ENCODE assay signal across 8 mouse cellular contexts in the genomic region with DNA sequence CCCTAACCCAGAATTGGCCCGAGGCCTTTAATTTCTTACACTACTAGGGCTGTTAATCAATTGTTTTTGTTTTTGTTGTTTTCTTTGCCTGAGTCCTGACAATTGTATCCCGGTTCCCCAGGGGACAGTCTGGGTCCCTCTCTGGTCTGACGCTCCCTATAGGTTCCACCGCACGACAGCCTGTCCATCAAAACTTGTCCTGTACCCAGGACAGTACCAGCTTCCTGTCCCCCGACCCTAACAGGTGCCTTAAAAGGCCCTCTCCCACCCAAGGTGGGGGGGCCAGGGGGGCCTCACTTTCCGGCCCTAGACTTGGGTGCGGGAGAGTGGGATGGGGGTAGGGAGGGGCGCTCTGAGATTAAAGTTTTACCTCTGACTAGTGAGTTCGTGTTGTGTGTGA. TPM values are rescaled to one million over a fixed set of nuclear protein-coding genes. Genes with fewer than 3 reads are reported as not detected.
A peak's percentile ranks its signal among the peaks of the same experiment; 100 is the strongest.
DNase-seq lines count a peak whose midpoint lies in the region; ATAC-seq and TF ChIP-seq lines count a peak whose summit lies in the region.

No protein-coding gene starts in this region.

- no peak for ATAC-seq in kidney, embryonic 16.5 days (ENCODE audit: low FRiP score, low TSS enrichment)
- no peak for ATAC-seq in hindbrain, embryonic 16.5 days
- no peak for ATAC-seq in midbrain, postnatal 0 days (ENCODE audit: low FRiP score)
- no peak for ATAC-seq in frontal cortex, adult (ENCODE audit: low TSS enrichment)
- ATAC-seq in monocyte, adult 5-6 weeks (replicated peaks; ENCODE audit: insufficient number of reproducible peaks, low FRiP score, low TSS enrichment, poor library complexity, severe bottlenecking), result no peak

- 26% methylated on average over 10 of the region's 10 CpGs for WGBS in kidney, embryonic 16.5 days
- 50% methylated on average over 10 of the region's 10 CpGs for WGBS in embryonic facial prominence, embryonic 10.5 days
- 34% methylated on average over 10 of the region's 10 CpGs for WGBS in hindbrain, embryonic 16.5 days
- WGBS in midbrain, postnatal 0 days, result 35% methylated on average over 10 of the region's 10 CpGs

- peak overlapping the region; percentile 60 for H3K4me3 ChIP-seq in kidney, embryonic 16.5 days (ENCODE audit: low read length)
- peak overlapping the region; percentile 62 for H3K4me3 ChIP-seq in embryonic facial prominence, embryonic 10.5 days
- peak overlapping the region; percentile 40 for H3K4me3 ChIP-seq in hindbrain, embryonic 16.5 days (ENCODE audit: low read length)
- peak overlapping the region; percentile 32 for H3K4me3 ChIP-seq in midbrain, postnatal 0 days (ENCODE audit: low read depth, low read length)

- H3K9ac ChIP-seq in kidney, embryonic 16.5 days (replicated peaks; ENCODE audit: low read length), result peak overlapping the region; percentile 77
- peak overlapping the region; percentile 64 for H3K9ac ChIP-seq in hindbrain, embryonic 16.5 days (ENCODE audit: low read depth, low read length)
- peak overlapping the region; percentile 48 for H3K9ac ChIP-seq in midbrain, postnatal 0 days (replicated peaks; ENCODE audit: low read length, poor library complexity, severe bottlenecking)

- H3K4me2 ChIP-seq in kidney, embryonic 16.5 days (replicated peaks; ENCODE audit: low read depth, low read length), result peak overlapping the region; percentile 95
- peak overlapping the region; percentile 72 for H3K4me2 ChIP-seq in hindbrain, embryonic 16.5 days (ENCODE audit: low read length)
- H3K4me2 ChIP-seq in midbrain, postnatal 0 days (ENCODE audit: low read depth, low read length, poor library complexity, severe bottlenecking), result peak overlapping the region; percentile 62

- DNase-seq in kidney, postnatal 36 days, result no peak
- DNase-seq in embryonic facial prominence, embryonic 10.5 days (ENCODE audit: low spot score), result no peak
- no peak for DNase-seq in midbrain, postnatal 0 days (ENCODE audit: low spot score)
- no peak for DNase-seq in layer of hippocampus, postnatal 14 days (ENCODE audit: low spot score in 2 of 2)

- H3K4me1 ChIP-seq in kidney, embryonic 16.5 days (ENCODE audit: insufficient read depth, low read length), result peaks cover 61% of the 10 kb centered on the region
- H3K4me1 ChIP-seq in embryonic facial prominence, embryonic 10.5 days, result peaks cover 80% of the 10 kb centered on the region
- peaks cover 34% of the 10 kb centered on the region for H3K4me1 ChIP-seq in hindbrain, embryonic 16.5 days (ENCODE audit: control insufficient read depth, insufficient read depth, low read depth, low read length)
- peaks cover 12% of the 10 kb centered on the region; the same call in 1 of the 2 replicates for H3K4me1 ChIP-seq in midbrain, postnatal 0 days (ENCODE audit: insufficient read depth, low read length)

- H3K27ac ChIP-seq in kidney, embryonic 16.5 days (ENCODE audit: low read length), result peak overlapping the region; percentile 99
- H3K27ac ChIP-seq in embryonic facial prominence, embryonic 10.5 days (replicated peaks), result peak overlapping the region; percentile 83
- H3K27ac ChIP-seq in hindbrain, embryonic 16.5 days (ENCODE audit: low read depth, low read length), result peak overlapping the region; percentile 87
- H3K27ac ChIP-seq in midbrain, postnatal 0 days (ENCODE audit: low read depth, low read length), result peak overlapping the region; percentile 77

- peaks cover 15% of the 10 kb centered on the region; the same call in 1 of the 2 replicates for H3K36me3 ChIP-seq in kidney, embryonic 16.5 days (ENCODE audit: insufficient read depth, low read length)
- H3K36me3 ChIP-seq in embryonic facial prominence, embryonic 10.5 days (replicated peaks), result peaks cover 37% of the 10 kb centered on the region
- no peaks in the 10 kb centered on the region for H3K36me3 ChIP-seq in hindbrain, embryonic 16.5 days (ENCODE audit: control insufficient read depth, insufficient read depth, low read length)
- peaks cover 6% of the 10 kb centered on the region; the same call in 1 of the 2 replicates for H3K36me3 ChIP-seq in midbrain, postnatal 0 days (ENCODE audit: insufficient read depth, low read length)

- no peaks in the 10 kb centered on the region for H3K9me3 ChIP-seq in kidney, embryonic 16.5 days (ENCODE audit: low read length)
- H3K9me3 ChIP-seq in embryonic facial prominence, embryonic 10.5 days, result no peaks in the 10 kb centered on the region
- no peaks in the 10 kb centered on the region for H3K9me3 ChIP-seq in hindbrain, embryonic 16.5 days (ENCODE audit: control insufficient read depth, low read length)
- no peaks in the 10 kb centered on the region for H3K9me3 ChIP-seq in midbrain, postnatal 0 days (ENCODE audit: low read length)

- no peaks in the 10 kb centered on the region for H3K27me3 ChIP-seq in kidney, embryonic 16.5 days (ENCODE audit: insufficient read depth, low read length)
- no peaks in the 10 kb centered on the region for H3K27me3 ChIP-seq in embryonic facial prominence, embryonic 10.5 days (replicated peaks; ENCODE audit: low read depth, poor library complexity, severe bottlenecking)
- H3K27me3 ChIP-seq in hindbrain, embryonic 16.5 days (replicated peaks; ENCODE audit: control insufficient read depth, insufficient read depth, low read length), result no peaks in the 10 kb centered on the region
- H3K27me3 ChIP-seq in midbrain, postnatal 0 days (ENCODE audit: insufficient read depth, low read length), result no peaks in the 10 kb centered on the region

- no peak for TF ChIP-seq CTCF in midbrain, postnatal 0 days (IDR thresholded peaks at IDR 0.05)

RNA-seq across cellular contexts. Expression of a gene that starts 1.9 kb away (rescaled TPM):
- 38.7 and 40.4 TPM in 2 replicates for polyA plus RNA-seq in kidney, embryonic 16.5 days (2015; fragmentation: Nextera tagmentation; extraction: Ambion mirVana)
- 34.4 and 36.3 TPM in 2 replicates for polyA plus RNA-seq in embryonic facial prominence, embryonic 10.5 days (2016; fragmentation: Nextera tagmentation; extraction: Ambion mirVana)
- 30.1 and 34.0 TPM in 2 replicates for polyA plus RNA-seq in hindbrain, embryonic 16.5 days (2015; fragmentation: Nextera tagmentation; extraction: Ambion mirVana)
- total RNA-seq in midbrain, postnatal 0 days (2014; rRNA removed), result 29.5 and 32.4 TPM in 2 replicates
- 31.2 and 31.5 TPM in 2 replicates for polyA plus RNA-seq in midbrain, postnatal 0 days (2015; fragmentation: Nextera tagmentation; extraction: Ambion mirVana)
- total RNA-seq in monocyte, adult 5-6 weeks (2017), result 68.9 to 89.5 TPM (median 71.5 TPM) in 3 replicates
- total RNA-seq in layer of hippocampus, postnatal 14 days (2021), result 10 to 100 TPM; 32.3 to 33.3 TPM

RNA-seq across cellular contexts. Expression of a gene that starts 6.2 kb away (rescaled TPM):
- polyA plus RNA-seq in kidney, embryonic 16.5 days (2015; fragmentation: Nextera tagmentation; extraction: Ambion mirVana), result 93.9 and 94.9 TPM in 2 replicates
- 77.2 and 82.7 TPM in 2 replicates for polyA plus RNA-seq in embryonic facial prominence, embryonic 10.5 days (2016; fragmentation: Nextera tagmentation; extraction: Ambion mirVana)
- 112 and 120 TPM in 2 replicates for polyA plus RNA-seq in hindbrain, embryonic 16.5 days (2015; fragmentation: Nextera tagmentation; extraction: Ambion mirVana)
- total RNA-seq in midbrain, postnatal 0 days (2014; rRNA removed), result 79.7 and 129 TPM in 2 replicates
- polyA plus RNA-seq in midbrain, postnatal 0 days (2015; fragmentation: Nextera tagmentation; extraction: Ambion mirVana), result 115 and 126 TPM in 2 replicates
- total RNA-seq in monocyte, adult 5-6 weeks (2017), result 33.8 to 69.8 TPM (median 57.7 TPM) in 3 replicates
- total RNA-seq in layer of hippocampus, postnatal 14 days (2021), result 10 to 100 TPM; 46.2 to 54.2 TPM

RNA-seq across cellular contexts. Expression of a gene that starts 6.2 kb away (rescaled TPM):
- polyA plus RNA-seq in kidney, embryonic 16.5 days (2015; fragmentation: Nextera tagmentation; extraction: Ambion mirVana), result 117 and 126 TPM in 2 replicates
- polyA plus RNA-seq in embryonic facial prominence, embryonic 10.5 days (2016; fragmentation: Nextera tagmentation; extraction: Ambion mirVana), result 92.2 and 95.4 TPM in 2 replicates
- 90.7 and 92.8 TPM in 2 replicates for polyA plus RNA-seq in hindbrain, embryonic 16.5 days (2015; fragmentation: Nextera tagmentation; extraction: Ambion mirVana)
- 104 and 120 TPM in 2 replicates for total RNA-seq in midbrain, postnatal 0 days (2014; rRNA removed)
- polyA plus RNA-seq in midbrain, postnatal 0 days (2015; fragmentation: Nextera tagmentation; extraction: Ambion mirVana), result 89.1 and 91.0 TPM in 2 replicates
- 11.6 to 33.0 TPM (median 13.0 TPM) in 3 replicates for total RNA-seq in monocyte, adult 5-6 weeks (2017)
- total RNA-seq in layer of hippocampus, postnatal 14 days (2021), result 10 to 100 TPM; 81.6 to 89.7 TPM

RNA-seq across cellular contexts. Expression of a gene that starts 14.6 kb away (rescaled TPM):
- 371 and 404 TPM in 2 replicates for polyA plus RNA-seq in kidney, embryonic 16.5 days (2015; fragmentation: Nextera tagmentation; extraction: Ambion mirVana)
- polyA plus RNA-seq in embryonic facial prominence, embryonic 10.5 days (2016; fragmentation: Nextera tagmentation; extraction: Ambion mirVana), result 514 and 525 TPM in 2 replicates
- 389 and 459 TPM in 2 replicates for polyA plus RNA-seq in hindbrain, embryonic 16.5 days (2015; fragmentation: Nextera tagmentation; extraction: Ambion mirVana)
- total RNA-seq in midbrain, postnatal 0 days (2014; rRNA removed), result 484 and 500 TPM in 2 replicates
- 430 and 439 TPM in 2 replicates for polyA plus RNA-seq in midbrain, postnatal 0 days (2015; fragmentation: Nextera tagmentation; extraction: Ambion mirVana)
- total RNA-seq in monocyte, adult 5-6 weeks (2017), result 7.2 to 11.9 TPM (median 7.4 TPM) in 3 replicates
- total RNA-seq in layer of hippocampus, postnatal 14 days (2021), result 100 to 1,000 TPM; 272 to 295 TPM

RNA-seq across cellular contexts. Expression of a gene that starts 37.5 kb away (rescaled TPM):
- 136 and 149 TPM in 2 replicates for polyA plus RNA-seq in kidney, embryonic 16.5 days (2015; fragmentation: Nextera tagmentation; extraction: Ambion mirVana)
- polyA plus RNA-seq in embryonic facial prominence, embryonic 10.5 days (2016; fragmentation: Nextera tagmentation; extraction: Ambion mirVana), result 135 and 146 TPM in 2 replicates
- 136 and 158 TPM in 2 replicates for polyA plus RNA-seq in hindbrain, embryonic 16.5 days (2015; fragmentation: Nextera tagmentation; extraction: Ambion mirVana)
- 153 and 182 TPM in 2 replicates for total RNA-seq in midbrain, postnatal 0 days (2014; rRNA removed)
- 150 and 154 TPM in 2 replicates for polyA plus RNA-seq in midbrain, postnatal 0 days (2015; fragmentation: Nextera tagmentation; extraction: Ambion mirVana)
- total RNA-seq in monocyte, adult 5-6 weeks (2017), result 8.2 to 15.1 TPM (median 8.9 TPM) in 3 replicates
- 100 to 1,000 TPM; 106 to 111 TPM for total RNA-seq in layer of hippocampus, postnatal 14 days (2021)
